Mouse (Mus musculus): Measurements from ENCODE around the gene Rtf1. TPM values are rescaled to one million over a fixed set of nuclear protein-coding genes. Genes with fewer than 3 reads are reported as not detected.

The Rtf1 gene
- polyA plus RNA-seq, 1 experiment, result 17.3 TPM

DNA sequence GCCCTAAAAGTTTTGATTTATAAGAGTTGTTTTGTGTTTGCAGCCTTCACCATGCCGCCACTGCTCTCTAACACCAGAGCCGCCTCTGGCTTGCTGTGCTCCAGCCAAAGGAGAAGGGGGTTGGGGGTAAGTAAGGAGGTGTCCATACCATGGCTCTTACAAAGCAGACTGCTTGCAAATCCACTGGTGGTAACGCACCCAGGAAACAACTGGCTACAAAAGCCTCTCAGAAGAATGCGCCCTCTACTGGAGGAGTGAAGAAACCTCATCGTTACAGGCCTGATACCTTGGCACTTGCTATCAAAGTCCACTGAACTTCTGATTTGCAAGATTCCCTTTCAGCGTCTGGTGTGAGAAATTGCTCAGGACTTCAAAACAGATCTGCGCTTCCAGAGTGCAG is 5.9 kb upstream of the Rtf1 start:
- H3K4me1 ChIP-seq (replicated peaks; ENCODE audit: control insufficient read depth, insufficient read depth, low read length), result no peaks in the 10 kb centered on the region
- no peaks in the 10 kb centered on the region for H3K27me3 ChIP-seq (ENCODE audit: control insufficient read depth, insufficient read depth, low read length)
- TF ChIP-seq CTCF (IDR thresholded peaks at IDR 0.05; ENCODE audit: borderline replicate concordance, control insufficient read depth, extremely low read depth, insufficient read depth, low read length, poor library complexity) (peak; percentile 36; the same call in 1 of the 2 replicates), POLR2A (IDR thresholded peaks at IDR 0.05; ENCODE audit: control insufficient read depth, extremely low read depth, insufficient read depth, low read length, poor library complexity) (no peak)
- DNase-seq, result peak; percentile 28
- no peak overlapping the region for H3K27ac ChIP-seq (ENCODE audit: control insufficient read depth, insufficient read depth, low read length)
- WGBS, result 38% methylated on average over 7 of the region's 7 CpGs
- H3K4me3 ChIP-seq (ENCODE audit: control insufficient read depth, insufficient read depth, low read length), result no peak overlapping the region
- no peaks in the 10 kb centered on the region for H3K36me3 ChIP-seq (ENCODE audit: control insufficient read depth, insufficient read depth, low read length)

DNA sequence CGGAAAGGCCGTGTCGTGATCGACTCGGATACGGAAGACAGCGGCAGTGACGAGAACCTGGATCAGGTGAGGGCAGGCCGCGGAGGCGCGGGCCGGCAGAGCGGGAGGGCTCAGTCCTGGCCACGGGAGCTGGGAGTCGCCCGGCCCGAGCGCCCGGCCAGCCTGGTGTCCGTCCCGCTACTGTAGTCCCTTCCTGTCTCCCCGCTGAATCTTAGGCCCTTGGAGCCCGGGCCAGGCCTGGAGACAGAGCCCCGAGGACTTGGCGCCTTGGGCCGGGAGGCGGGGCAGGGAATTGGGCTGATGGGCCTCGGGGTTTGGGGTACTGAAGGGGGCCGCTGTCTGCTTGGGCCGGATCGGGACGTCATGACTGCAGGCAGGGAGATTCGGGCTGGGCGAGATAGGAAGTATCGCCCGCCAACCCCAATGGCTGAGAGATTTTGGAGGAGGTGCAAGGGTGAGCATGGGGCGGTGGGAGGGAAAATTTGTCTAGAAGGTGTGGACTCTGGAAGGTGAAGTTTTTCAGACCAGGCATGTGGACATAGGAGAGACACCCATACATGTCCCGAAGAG is 432 bp downstream of the Rtf1 start:
- Histone ChIP-seq H3K36me3 (ENCODE audit: control insufficient read depth, insufficient read depth, low read length) (no peaks in the 10 kb centered on the region; the same call in 1 of the 2 replicates), H3K27me3 (ENCODE audit: control insufficient read depth, insufficient read depth, low read length) (no peaks in the 10 kb centered on the region), H3K4me1 (replicated peaks; ENCODE audit: control insufficient read depth, insufficient read depth, low read length) (peaks cover 3% of the 10 kb centered on the region), H3K4me3 (ENCODE audit: control insufficient read depth, insufficient read depth, low read length) (peak overlapping the region; percentile 75), H3K27ac (ENCODE audit: control insufficient read depth, insufficient read depth, low read length) (peak overlapping the region; percentile 72)
- no peak for DNase-seq
- under 1% methylated on average over 39 of the region's 39 CpGs for WGBS
- TF ChIP-seq POLR2A (IDR thresholded peaks at IDR 0.05; ENCODE audit: control insufficient read depth, extremely low read depth, insufficient read depth, low read length, poor library complexity) (no peak), CTCF (IDR thresholded peaks at IDR 0.05; ENCODE audit: borderline replicate concordance, control insufficient read depth, extremely low read depth, insufficient read depth, low read length, poor library complexity) (no peak)

DNA sequence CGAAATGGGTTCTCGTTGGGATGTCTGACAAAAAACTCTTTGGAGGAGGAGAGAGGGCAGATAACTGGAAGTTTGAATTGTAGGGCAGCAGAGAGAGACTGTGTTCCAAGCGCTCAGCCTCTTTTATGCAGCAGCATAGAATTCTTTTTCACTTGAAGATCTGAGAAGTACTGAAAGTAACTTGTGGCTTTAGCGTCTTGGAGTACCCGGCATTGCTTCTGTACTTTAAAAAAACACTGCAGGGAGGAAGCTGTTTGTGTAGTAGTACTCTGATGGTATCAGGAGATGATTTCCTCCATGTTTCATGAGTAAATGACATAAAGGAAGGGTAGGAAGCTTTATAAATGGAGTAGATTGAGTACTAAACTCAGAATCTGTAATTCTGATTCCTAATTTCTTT is 963 bp downstream of the Rtf1 start:
- Histone ChIP-seq H3K4me1 (replicated peaks; ENCODE audit: control insufficient read depth, insufficient read depth, low read length) (peaks cover 3% of the 10 kb centered on the region), H3K27ac (ENCODE audit: control insufficient read depth, insufficient read depth, low read length) (peak overlapping the region; percentile 72), H3K36me3 (ENCODE audit: control insufficient read depth, insufficient read depth, low read length) (no peaks in the 10 kb centered on the region; the same call in 1 of the 2 replicates), H3K27me3 (ENCODE audit: control insufficient read depth, insufficient read depth, low read length) (no peaks in the 10 kb centered on the region), H3K4me3 (ENCODE audit: control insufficient read depth, insufficient read depth, low read length) (peak overlapping the region; percentile 75)
- DNase-seq, result no peak
- under 1% methylated on average over 5 of the region's 5 CpGs for WGBS
- no peak for TF ChIP-seq CTCF (IDR thresholded peaks at IDR 0.05; ENCODE audit: borderline replicate concordance, control insufficient read depth, extremely low read depth, insufficient read depth, low read length, poor library complexity)
- TF ChIP-seq POLR2A (IDR thresholded peaks at IDR 0.05; ENCODE audit: control insufficient read depth, extremely low read depth, insufficient read depth, low read length, poor library complexity), result no peak

DNA sequence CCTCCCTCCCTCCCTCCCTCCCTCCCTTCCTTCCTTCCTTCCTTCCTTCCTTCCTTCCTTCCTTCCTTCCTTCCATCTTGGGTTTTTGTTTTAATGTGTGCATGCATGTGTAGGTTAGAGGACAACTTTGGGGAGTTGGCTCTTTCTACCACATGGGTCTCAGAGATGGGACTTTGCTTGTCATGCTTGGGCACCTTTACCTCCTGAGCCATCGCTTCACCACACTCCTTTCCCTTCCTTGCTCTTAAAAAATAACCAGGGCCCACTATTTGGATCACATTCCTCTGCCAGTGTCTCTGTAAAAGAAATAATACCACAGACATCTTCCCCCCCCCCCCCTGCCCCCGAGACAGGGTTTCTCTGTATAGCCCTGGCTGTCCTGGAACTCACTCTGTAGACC is 8.8 kb downstream of the Rtf1 start:
- H3K4me1 ChIP-seq (replicated peaks; ENCODE audit: control insufficient read depth, insufficient read depth, low read length), result no peaks in the 10 kb centered on the region
- DNase-seq, result no peak
- no peaks in the 10 kb centered on the region for H3K27me3 ChIP-seq (ENCODE audit: control insufficient read depth, insufficient read depth, low read length)
- 95% methylated on average over 2 of the region's 2 CpGs for WGBS
- TF ChIP-seq POLR2A (IDR thresholded peaks at IDR 0.05; ENCODE audit: control insufficient read depth, extremely low read depth, insufficient read depth, low read length, poor library complexity) (no peak), CTCF (IDR thresholded peaks at IDR 0.05; ENCODE audit: borderline replicate concordance, control insufficient read depth, extremely low read depth, insufficient read depth, low read length, poor library complexity) (no peak)
- no peak overlapping the region for H3K4me3 ChIP-seq (ENCODE audit: control insufficient read depth, insufficient read depth, low read length)
- no peak overlapping the region for H3K27ac ChIP-seq (ENCODE audit: control insufficient read depth, insufficient read depth, low read length)
- H3K36me3 ChIP-seq (ENCODE audit: control insufficient read depth, insufficient read depth, low read length), result 0 out of 2 replicates have a peak, but pooled peaks cover 3% of the 10 kb centered on the region

DNA sequence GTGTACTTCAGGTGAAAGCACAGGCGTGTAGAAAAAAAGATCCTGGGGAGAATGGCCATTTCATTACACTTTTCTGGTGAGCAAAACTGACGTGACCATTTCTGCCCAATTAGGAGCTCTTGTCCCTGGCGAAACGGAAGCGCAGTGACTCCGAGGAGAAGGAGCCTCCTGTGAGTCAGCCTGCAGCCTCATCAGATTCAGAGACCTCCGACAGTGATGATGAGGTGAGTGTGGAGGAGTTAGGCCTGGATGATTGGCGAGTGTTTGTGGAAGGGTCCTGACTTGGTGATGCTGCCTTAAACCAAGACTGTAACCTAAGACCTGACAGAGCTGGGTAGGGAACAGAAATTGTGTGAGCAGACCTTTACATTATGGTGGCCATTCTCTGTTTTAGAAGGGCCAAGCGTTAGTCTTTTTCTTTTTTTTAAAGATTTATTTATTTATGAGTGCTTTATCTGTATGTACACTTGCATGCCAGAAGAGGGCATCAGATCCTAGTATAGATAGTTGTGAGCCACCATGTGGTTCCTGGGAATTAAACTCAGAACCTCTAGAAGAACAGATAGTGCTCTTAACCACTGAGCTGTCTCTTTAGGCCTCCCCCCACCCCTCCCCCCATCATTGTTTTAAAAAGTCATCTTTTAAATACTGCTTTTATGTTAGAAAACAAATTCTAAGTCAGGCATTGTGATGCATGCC is 17.3 kb downstream of the Rtf1 start:
- no peak for DNase-seq
- Histone ChIP-seq H3K4me1 (replicated peaks; ENCODE audit: control insufficient read depth, insufficient read depth, low read length) (no peaks in the 10 kb centered on the region), H3K27ac (ENCODE audit: control insufficient read depth, insufficient read depth, low read length) (no peak overlapping the region), H3K4me3 (ENCODE audit: control insufficient read depth, insufficient read depth, low read length) (no peak overlapping the region), H3K27me3 (ENCODE audit: control insufficient read depth, insufficient read depth, low read length) (no peaks in the 10 kb centered on the region), H3K36me3 (ENCODE audit: control insufficient read depth, insufficient read depth, low read length) (peaks cover 13% of the 10 kb centered on the region)
- no peak for TF ChIP-seq CTCF (IDR thresholded peaks at IDR 0.05; ENCODE audit: borderline replicate concordance, control insufficient read depth, extremely low read depth, insufficient read depth, low read length, poor library complexity)
- TF ChIP-seq POLR2A (IDR thresholded peaks at IDR 0.05; ENCODE audit: control insufficient read depth, extremely low read depth, insufficient read depth, low read length, poor library complexity), result no peak
- WGBS, result 95% methylated on average over 9 of the region's 9 CpGs

DNA sequence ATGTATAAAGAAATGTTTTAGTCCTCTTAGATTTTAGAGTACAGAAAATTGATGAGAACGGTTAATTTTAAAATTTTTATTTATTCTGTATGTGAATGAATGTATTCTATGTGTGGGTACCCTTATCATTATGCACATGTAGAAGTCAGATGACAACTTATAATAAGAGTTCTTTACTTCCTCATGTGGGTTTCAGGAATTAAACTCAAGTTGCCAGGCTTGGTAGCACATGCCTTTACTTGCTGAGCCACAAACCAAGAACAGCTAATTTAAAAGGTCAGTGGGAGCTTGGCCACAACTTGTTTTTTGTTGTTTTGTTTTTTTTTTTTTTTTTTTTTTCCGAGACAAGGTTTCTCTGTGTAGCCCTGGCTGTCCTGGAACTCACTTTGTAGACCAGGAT is 20.0 kb downstream of the Rtf1 start:
- TF ChIP-seq POLR2A (IDR thresholded peaks at IDR 0.05; ENCODE audit: control insufficient read depth, extremely low read depth, insufficient read depth, low read length, poor library complexity) (no peak), CTCF (IDR thresholded peaks at IDR 0.05; ENCODE audit: borderline replicate concordance, control insufficient read depth, extremely low read depth, insufficient read depth, low read length, poor library complexity) (no peak)
- H3K36me3 ChIP-seq (ENCODE audit: control insufficient read depth, insufficient read depth, low read length), result peaks cover 13% of the 10 kb centered on the region
- no peak for DNase-seq
- no peak overlapping the region for H3K4me3 ChIP-seq (ENCODE audit: control insufficient read depth, insufficient read depth, low read length)
- no peak overlapping the region for H3K27ac ChIP-seq (ENCODE audit: control insufficient read depth, insufficient read depth, low read length)
- no peaks in the 10 kb centered on the region for H3K27me3 ChIP-seq (ENCODE audit: control insufficient read depth, insufficient read depth, low read length)
- no peaks in the 10 kb centered on the region for H3K4me1 ChIP-seq (replicated peaks; ENCODE audit: control insufficient read depth, insufficient read depth, low read length)
- 79% methylated on average over 2 of the region's 2 CpGs for WGBS
